Mouse (Mus musculus) thymus, adult 2 months (tissue): ENCODE results near the gene Tdrd12.

Experiments used
- CTCF ChIP-seq: fragments of 200-500 bp; IDR thresholded peaks from 2 replicates; pipeline ENCODE4 v1.5.1; 2012; ENCODE audit warnings: mild to moderate bottlenecking, control low read depth, low read length, moderate library complexity, borderline replicate concordance; ENCODE audit not compliant: control insufficient read depth, poor library complexity, insufficient read depth; ENCODE audit errors: extremely low read depth
- POLR2A ChIP-seq: fragments of 200-500 bp; IDR thresholded peaks from 2 replicates; pipeline ENCODE4 v1.6.1; 2012; ENCODE audit warnings: mild to moderate bottlenecking, low read length, control low read depth, moderate library complexity; ENCODE audit not compliant: control insufficient read depth, poor library complexity, insufficient read depth; ENCODE audit errors: extremely low read depth

DNA sequence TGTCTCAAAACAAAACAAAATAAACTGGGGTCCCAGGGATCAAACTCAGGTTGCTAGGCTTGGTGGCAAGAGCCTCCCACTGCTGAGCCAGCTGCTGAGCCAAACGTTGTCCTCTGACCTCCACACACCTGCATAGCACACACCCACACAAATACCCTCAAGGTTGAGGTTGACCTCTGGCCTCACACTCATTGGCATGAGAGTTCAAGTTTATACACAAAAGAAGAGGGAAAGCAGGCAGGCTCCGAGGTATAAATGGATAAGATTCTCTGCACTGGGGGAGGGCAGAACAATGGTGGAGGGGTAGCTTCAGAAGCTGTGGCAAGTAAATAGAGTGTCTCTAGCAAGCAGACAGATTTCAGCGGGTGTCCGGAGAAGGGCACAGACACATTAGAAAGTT is 90.0 kb downstream of the Tdrd12 start:
- TF ChIP-seq POLR2A (no peak), CTCF (no peak)
